Mouse (Mus musculus) midbrain, postnatal 0 days (tissue): Measurements from ENCODE around the gene Car5a. TPM values are rescaled to one million over a fixed set of nuclear protein-coding genes. Genes with fewer than 3 reads are reported as not detected.

ENCODE experiments used
- ATAC-seq: fragments of 200-750 bp; cut with Nextera tagmentation; 2 replicates; pipeline ENCODE4 v1.8.0; 2017; ENCODE audit warnings: moderate number of reproducible peaks, mild to moderate bottlenecking, moderate TSS enrichment, moderate library complexity; ENCODE audit not compliant: low FRiP score
- DNase-seq: peaks from one replicate; pipeline ENCODE4 v3.0.0-alpha.2; 2015; ENCODE audit warnings: low spot score
- H3K27ac ChIP-seq: fragments of 300-500 bp; sonication (generic); 2 replicates; pipeline ENCODE4 v1.5.1; 2014; ENCODE audit warnings: low read depth, mild to moderate bottlenecking, low read length, mixed read lengths
- H3K27me3 ChIP-seq: fragments of 300-500 bp; sonication (generic); 2 replicates; pipeline ENCODE4 v1.6.1; 2014; ENCODE audit warnings: low read length, control low read depth, mixed read lengths; ENCODE audit not compliant: insufficient read depth
- H3K36me3 ChIP-seq: fragments of 300-500 bp; sonication (generic); 2 replicates; pipeline ENCODE4 v1.6.1; 2014; ENCODE audit warnings: low read length, control low read depth, mixed read lengths; ENCODE audit not compliant: insufficient read depth
- H3K4me1 ChIP-seq: fragments of 300-500 bp; sonication (generic); 2 replicates; pipeline ENCODE4 v1.6.1; 2014; ENCODE audit warnings: mild to moderate bottlenecking, control low read depth, antibody characterized with exemption, low read length, mixed read lengths; ENCODE audit not compliant: insufficient read depth
- H3K4me2 ChIP-seq: fragments of 300-500 bp; sonication (generic); 2 replicates; pipeline ENCODE4 v1.6.1; 2014; ENCODE audit warnings: low read depth, mild to moderate bottlenecking, low read length, mixed read lengths; ENCODE audit not compliant: poor library complexity, severe bottlenecking
- H3K4me3 ChIP-seq: fragments of 300-500 bp; sonication (generic); 2 replicates; pipeline ENCODE4 v1.5.1; 2014; ENCODE audit warnings: low read depth, mild to moderate bottlenecking, low read length, moderate library complexity
- H3K9ac ChIP-seq: fragments of 300-500 bp; sonication (generic); replicated peaks from 2 replicates; pipeline ENCODE4 v1.6.1; 2014; ENCODE audit warnings: mild to moderate bottlenecking, low read length, moderate library complexity, mixed read lengths; ENCODE audit not compliant: poor library complexity, severe bottlenecking
- H3K9me3 ChIP-seq: fragments of 300-500 bp; sonication (generic); 2 replicates; pipeline ENCODE4 v1.6.1; 2016; ENCODE audit warnings: low read length, control low read depth
- CTCF ChIP-seq: IDR thresholded peaks from 2 replicates; pipeline ENCODE4 v1.5.1; 2016; ENCODE audit warnings: antibody characterized with exemption, mild to moderate bottlenecking
- WGBS: fragments of 180-500 bp; shearing (Covaris S2); extraction: QIAGEN DNeasy Blood & Tissue Kit; methylation state at CpG from one replicate; pipeline ENCODE4 v1.1.7; 2014; 5-methylcytosine and 5-hydroxymethylcytosine counted together
- polyA plus RNA-seq: library from polyadenylated mRNA; unstranded; fragments of >200 nt; fragmentation: Nextera tagmentation; extraction: Ambion mirVana; gene quantifications from 2 replicates; pipeline ENCODE4 v1.2.1, GENCODE M21; 2015
- total RNA-seq: library from RNA; depleted of rRNA; stranded (reverse); fragments of >200 nt; gene quantifications from 2 replicates; pipeline ENCODE4 v1.2.3, GENCODE M21; 2014

Gene Car5a
- total and polyA plus RNA-seq, 2 experiments from 2014 or later, result 0.22 TPM; not detected in 1

DNA sequence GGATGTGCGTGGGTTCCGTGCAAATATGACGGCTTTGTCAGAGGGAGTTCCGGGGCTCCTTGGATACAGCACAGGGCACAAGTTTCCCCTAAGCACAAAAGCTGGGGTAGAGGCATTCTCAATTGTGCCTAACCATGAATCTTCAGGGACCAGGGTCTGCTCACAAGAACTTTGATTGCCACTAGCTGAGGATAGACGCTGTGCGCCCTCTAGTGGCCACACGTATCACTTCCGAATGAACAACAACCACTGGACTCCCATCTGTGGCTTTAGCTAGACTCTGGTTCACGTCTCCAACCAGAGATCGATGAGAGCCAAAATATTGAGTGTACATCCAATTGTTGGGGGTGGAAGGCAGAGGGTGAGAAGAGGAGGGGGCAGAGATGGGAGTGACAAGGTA is 19.1 kb downstream of the Car5a start:
- DNase-seq (peak; percentile 91), ATAC-seq (no peak)
- 31% methylated on average over 10 of the region's 10 CpGs for WGBS

GRCm38 (mm10) chr8:121924681-121925080 is 20.0 kb downstream of the Car5a start:
- Histone ChIP-seq H3K9me3 (no peaks in the 10 kb centered on the region), H3K27me3 (no peaks in the 10 kb centered on the region), H3K4me1 (no peaks in the 10 kb centered on the region), H3K4me2 (no peak overlapping the region), H3K4me3 (no peak overlapping the region), H3K36me3 (no peaks in the 10 kb centered on the region), H3K9ac (no peak overlapping the region), H3K27ac (no peak overlapping the region)
- ATAC-seq (no peak), DNase-seq (no peak)
- WGBS, result 89% methylated on average over 5 of the region's 5 CpGs
- peak; percentile 13; the same call in 1 of the 2 replicates for TF ChIP-seq CTCF

More for the DNA sequence above, 19.1 kb downstream of the Car5a start:
- H3K9me3 ChIP-seq, result no peaks in the 10 kb centered on the region
- H3K4me1 ChIP-seq, result no peaks in the 10 kb centered on the region
- TF ChIP-seq CTCF, result peak; percentile 97
- H3K27ac ChIP-seq, result no peak overlapping the region
- H3K36me3 ChIP-seq, result no peaks in the 10 kb centered on the region
- H3K4me3 ChIP-seq, result no peak overlapping the region
- H3K4me2 ChIP-seq, result no peak overlapping the region
- no peaks in the 10 kb centered on the region for H3K27me3 ChIP-seq
- no peak overlapping the region for H3K9ac ChIP-seq

DNA sequence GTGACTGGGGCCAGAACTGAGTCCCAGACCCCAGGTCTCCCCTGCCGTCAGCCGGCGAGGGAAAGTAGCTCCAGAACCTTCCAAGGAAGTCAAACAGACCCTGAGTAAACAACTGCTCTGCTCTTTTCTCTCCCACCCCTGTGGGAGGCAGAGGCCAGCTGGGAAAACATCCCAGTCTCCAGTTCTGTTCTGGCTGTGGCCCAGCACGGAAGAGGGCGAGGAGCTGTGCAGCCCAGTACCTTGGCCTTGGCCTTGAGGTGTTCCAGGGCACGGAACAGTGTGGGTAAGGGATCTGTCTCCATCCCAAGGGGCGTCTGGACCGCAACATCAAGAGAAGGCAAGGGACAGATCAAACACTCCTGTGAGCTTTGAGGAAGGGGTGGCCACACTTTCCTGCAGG is 22.6 kb downstream of the Car5a start:
- no peak for TF ChIP-seq CTCF
- no peaks in the 10 kb centered on the region for H3K4me1 ChIP-seq

GRCm38 (mm10) chr8:121921582-121921981 is 23.1 kb downstream of the Car5a start:
- H3K4me2 ChIP-seq, result no peak overlapping the region
- H3K9me3 ChIP-seq, result no peaks in the 10 kb centered on the region
- no peak for TF ChIP-seq CTCF
- H3K27ac ChIP-seq, result no peak overlapping the region
- no peak overlapping the region for H3K9ac ChIP-seq
- no peaks in the 10 kb centered on the region for H3K36me3 ChIP-seq
- no peaks in the 10 kb centered on the region for H3K27me3 ChIP-seq
- H3K4me1 ChIP-seq, result no peaks in the 10 kb centered on the region
- DNase-seq, result no peak
- 70% methylated on average over 8 of the region's 8 CpGs for WGBS
- no peak for ATAC-seq
- H3K4me3 ChIP-seq, result no peak overlapping the region

More for the DNA sequence above, 22.6 kb downstream of the Car5a start:
- no peak for ATAC-seq
- H3K9ac ChIP-seq, result no peak overlapping the region
- H3K27ac ChIP-seq, result no peak overlapping the region
- H3K4me2 ChIP-seq, result no peak overlapping the region
- H3K9me3 ChIP-seq, result no peaks in the 10 kb centered on the region
- 68% methylated on average over 8 of the region's 8 CpGs for WGBS
- H3K36me3 ChIP-seq, result no peaks in the 10 kb centered on the region
- DNase-seq, result no peak
- H3K27me3 ChIP-seq, result no peaks in the 10 kb centered on the region
- no peak overlapping the region for H3K4me3 ChIP-seq

GRCm38 (mm10) chr8:121919731-121920130 is 25.0 kb downstream of the Car5a start:
- ATAC-seq, result no peak
- no peak overlapping the region for H3K9ac ChIP-seq
- H3K4me3 ChIP-seq, result no peak overlapping the region
- TF ChIP-seq CTCF, result no peak
- DNase-seq, result no peak
- no peaks in the 10 kb centered on the region for H3K36me3 ChIP-seq
- H3K4me1 ChIP-seq, result no peaks in the 10 kb centered on the region
- no peak overlapping the region for H3K27ac ChIP-seq
- WGBS, result 65% methylated on average over 3 of the region's 3 CpGs
- H3K4me2 ChIP-seq, result no peak overlapping the region
- H3K9me3 ChIP-seq, result no peaks in the 10 kb centered on the region
- H3K27me3 ChIP-seq, result no peaks in the 10 kb centered on the region

DNA sequence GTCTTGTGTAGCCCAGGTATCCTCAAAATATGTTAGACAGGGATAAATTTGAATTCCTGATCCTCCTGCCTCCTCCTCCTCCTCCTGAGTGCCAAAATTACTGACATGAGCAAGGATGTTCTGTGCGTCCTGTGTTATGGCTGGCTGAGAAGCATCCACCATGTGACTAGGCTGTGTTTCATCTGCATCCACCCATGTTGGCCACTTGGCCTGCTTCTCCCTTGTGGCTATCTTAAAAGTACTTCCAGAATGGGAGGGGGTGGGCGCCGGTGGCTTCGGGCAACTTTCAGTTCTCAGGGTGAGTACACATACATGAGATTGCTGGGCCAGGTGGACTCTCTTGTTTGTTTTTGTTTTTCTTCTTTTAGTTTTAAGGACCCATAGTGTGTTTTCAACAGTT is 25.5 kb downstream of the Car5a start:
- H3K4me1 ChIP-seq, result no peaks in the 10 kb centered on the region
- ATAC-seq, result no peak
- no peak overlapping the region for H3K4me2 ChIP-seq
- H3K27me3 ChIP-seq, result no peaks in the 10 kb centered on the region
- DNase-seq, result no peak
- no peak for TF ChIP-seq CTCF
- no peaks in the 10 kb centered on the region for H3K9me3 ChIP-seq
- no peak overlapping the region for H3K27ac ChIP-seq
- H3K36me3 ChIP-seq, result no peaks in the 10 kb centered on the region
- no peak overlapping the region for H3K9ac ChIP-seq
- WGBS, result 87% methylated on average over 4 of the region's 4 CpGs
- no peak overlapping the region for H3K4me3 ChIP-seq
